Mouse (Mus musculus) limb, embryonic 11.5 days (tissue): Measurements from ENCODE around the gene Hspd1. TPM values are rescaled to one million over a fixed set of nuclear protein-coding genes. Genes with fewer than 3 reads are reported as not detected.

Experiments
- ATAC-seq: fragments of 200-750 bp; cut with Nextera tagmentation; 2 replicates; pipeline ENCODE4 v1.8.0; 2017; ENCODE audit warnings: low read depth; ENCODE audit not compliant: insufficient number of reproducible peaks, low FRiP score, low TSS enrichment
- DNase-seq: peaks from one replicate; pipeline ENCODE4 v3.0.0-alpha.2; 2015; ENCODE audit warnings: low spot score
- H3K27ac ChIP-seq: fragments of 300-500 bp; sonication (generic); replicated peaks from 2 replicates; pipeline ENCODE4 v1.5.1; 2014; ENCODE audit warnings: low read depth, mild to moderate bottlenecking, low read length
- H3K27me3 ChIP-seq: fragments of 300-500 bp; sonication (generic); 2 replicates; pipeline ENCODE4 v1.6.1; 2014; ENCODE audit warnings: mild to moderate bottlenecking, low read length, mixed read lengths; ENCODE audit not compliant: control insufficient read depth, insufficient read depth
- H3K36me3 ChIP-seq: fragments of 300-500 bp; sonication (generic); 2 replicates; pipeline ENCODE4 v1.6.1; 2014; ENCODE audit warnings: mild to moderate bottlenecking, low read length, moderate library complexity, mixed read lengths; ENCODE audit not compliant: control insufficient read depth, insufficient read depth
- H3K4me1 ChIP-seq: fragments of 300-500 bp; sonication (generic); 2 replicates; pipeline ENCODE4 v1.6.1; 2014; ENCODE audit warnings: low read length, mixed read lengths; ENCODE audit not compliant: control insufficient read depth, insufficient read depth
- H3K4me2 ChIP-seq: fragments of 300-500 bp; sonication (generic); 2 replicates; pipeline ENCODE4 v1.6.1; 2014; ENCODE audit warnings: low read depth, mild to moderate bottlenecking, moderate library complexity; ENCODE audit not compliant: severe bottlenecking
- H3K4me3 ChIP-seq: fragments of 300-500 bp; sonication (generic); 2 replicates; pipeline ENCODE4 v1.5.1; 2014; ENCODE audit warnings: low read depth, low read length
- H3K9ac ChIP-seq: fragments of 300-500 bp; sonication (generic); 2 replicates; pipeline ENCODE4 v1.6.1; 2014; ENCODE audit warnings: mild to moderate bottlenecking, low read length
- H3K9me3 ChIP-seq: fragments of 300-500 bp; sonication (generic); 2 replicates; pipeline ENCODE4 v1.6.1; 2016; ENCODE audit warnings: low read length; ENCODE audit not compliant: control insufficient read depth
- WGBS: fragments of 180-500 bp; shearing (Covaris S2); extraction: QIAGEN DNeasy Blood & Tissue Kit; methylation state at CpG from one replicate; pipeline ENCODE4 v1.1.7; 2014; 5-methylcytosine and 5-hydroxymethylcytosine counted together
- polyA plus RNA-seq: library from polyadenylated mRNA; unstranded; fragments of >200 nt; fragmentation: Nextera tagmentation; extraction: Ambion mirVana; gene quantifications from 2 replicates; pipeline ENCODE4 v1.2.1, GENCODE M21; 2014

Gene Hspd1
- polyA plus RNA-seq: 431 and 461 TPM in 2 replicates

DNA sequence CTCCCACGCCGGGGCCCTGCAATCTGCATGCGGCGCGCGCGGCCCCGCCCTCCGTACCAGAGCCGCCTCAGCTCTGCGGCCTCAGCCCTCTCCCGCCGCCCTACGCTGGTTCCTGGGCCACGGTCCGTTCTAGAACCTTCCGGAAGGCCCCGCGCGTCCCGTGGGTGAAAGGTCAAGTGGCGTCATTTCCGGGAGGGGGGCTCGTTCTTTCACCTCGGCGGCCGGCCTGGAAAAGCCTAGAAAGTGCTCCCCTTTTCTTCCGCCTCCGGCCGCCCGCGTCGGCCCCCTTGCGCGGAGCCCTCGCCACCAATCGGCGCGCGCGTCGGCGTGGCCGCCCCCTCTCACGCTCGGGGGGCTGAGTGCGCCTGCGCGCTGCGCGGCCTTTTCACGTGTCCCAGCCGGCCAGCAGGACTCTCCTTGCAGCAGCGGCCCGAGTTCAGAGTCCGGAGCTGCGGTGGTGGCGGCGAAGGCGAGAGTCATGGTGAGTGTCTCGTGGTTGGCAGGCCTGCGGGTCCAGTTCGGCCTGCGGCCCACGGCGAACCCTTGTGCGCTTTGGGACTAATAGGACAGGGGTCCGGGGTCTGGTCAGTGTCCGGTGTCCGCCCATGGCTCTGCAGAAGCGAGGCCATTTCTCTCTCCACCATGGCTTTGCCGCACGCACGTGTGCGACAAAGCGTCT lies at the start of gene Hspd1, which contains the start of gene Hspe1:
Hspd1 (minus strand) TSS at position 312 of the 679 bp plus-strand sequence.
Hspe1 (plus strand) TSS at position 201 of the 679 bp plus-strand sequence.
- H3K9ac ChIP-seq: peak within 1 kb of the TSS; percentile 93
- H3K27me3 ChIP-seq: no peaks in the 10 kb centered on the region
- H3K4me1 ChIP-seq: peaks cover 11% of the 10 kb centered on the region
- under 1% methylated on average over 55 of the region's 76 CpGs for WGBS
- peak; percentile 100 for DNase-seq
- H3K27ac ChIP-seq: peak within 1 kb of the TSS; percentile 92
- peak within 1 kb of the TSS; percentile 79 for H3K4me2 ChIP-seq
- H3K9me3 ChIP-seq: no peaks in the 10 kb centered on the region
- H3K4me3 ChIP-seq: peak within 1 kb of the TSS; percentile 97
- H3K36me3 ChIP-seq: peaks cover 14% of the 10 kb centered on the region
- ATAC-seq: peak; percentile 96

DNA sequence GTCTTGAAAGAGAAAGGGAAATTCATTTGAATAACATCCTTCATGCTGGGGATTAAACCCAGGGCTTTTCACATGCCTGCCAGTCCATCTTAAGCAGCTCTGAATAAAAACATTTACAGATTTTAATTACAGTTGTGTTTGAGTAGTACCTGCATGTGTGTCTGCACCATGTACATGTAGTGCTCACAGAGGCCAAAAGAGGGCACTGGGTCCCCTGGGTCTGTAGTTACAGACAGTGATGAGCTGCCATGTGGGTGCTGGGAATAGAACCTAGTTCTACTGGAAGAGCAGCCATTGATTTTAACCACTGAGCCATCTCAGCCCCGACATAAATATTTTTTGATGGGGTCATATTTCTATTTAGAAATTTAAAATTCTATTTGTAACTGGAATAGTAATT lies 47.8 kb upstream of the Hspd1 start:
- no peak overlapping the region for H3K4me3 ChIP-seq
- H3K36me3 ChIP-seq: peaks cover 8% of the 10 kb centered on the region; the same call in 1 of the 2 replicates

DNA sequence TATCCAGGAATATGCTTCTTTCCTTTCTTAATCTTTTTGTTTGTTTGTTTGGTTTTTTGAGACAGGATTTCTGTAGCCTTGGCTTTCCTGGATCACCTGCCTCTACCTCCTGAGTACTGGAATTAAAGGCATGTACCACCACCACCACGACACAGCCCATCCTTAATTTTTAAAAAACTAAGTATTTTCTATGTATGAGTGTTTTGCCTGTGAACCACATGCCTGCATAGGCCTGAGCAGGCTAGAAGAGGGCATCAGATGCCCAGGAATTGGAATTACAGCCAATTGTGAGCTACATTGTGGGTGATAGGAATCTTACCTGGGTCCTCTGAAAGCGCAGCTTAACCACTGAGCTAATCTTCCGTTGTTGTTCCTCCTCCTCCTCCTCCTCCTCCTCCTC lies 46.3 kb upstream of the Hspd1 start:
- no peak overlapping the region for H3K27ac ChIP-seq
- H3K4me1 ChIP-seq: peaks cover 5% of the 10 kb centered on the region; the same call in 1 of the 2 replicates
- ATAC-seq (no peak), DNase-seq (no peak)
- H3K9me3 ChIP-seq: no peaks in the 10 kb centered on the region
- H3K36me3 ChIP-seq: 0 out of 2 replicates have a peak, but pooled peaks cover 4% of the 10 kb centered on the region
- H3K27me3 ChIP-seq: no peaks in the 10 kb centered on the region
- H3K9ac ChIP-seq: no peak overlapping the region
- no peak overlapping the region for H3K4me3 ChIP-seq
- 90% methylated on average over 3 of the region's 3 CpGs for WGBS
- H3K4me2 ChIP-seq: no peak overlapping the region

More for the DNA sequence above, 47.8 kb upstream of the Hspd1 start:
- H3K4me1 ChIP-seq: peaks cover 5% of the 10 kb centered on the region; the same call in 1 of the 2 replicates
- 100% methylated on average over 1 of the region's 1 CpGs for WGBS
- ATAC-seq (no peak), DNase-seq (no peak)
- no peak overlapping the region for H3K27ac ChIP-seq
- no peak overlapping the region for H3K4me2 ChIP-seq
- H3K9me3 ChIP-seq: no peaks in the 10 kb centered on the region
- H3K9ac ChIP-seq: no peak overlapping the region
- no peaks in the 10 kb centered on the region for H3K27me3 ChIP-seq

DNA sequence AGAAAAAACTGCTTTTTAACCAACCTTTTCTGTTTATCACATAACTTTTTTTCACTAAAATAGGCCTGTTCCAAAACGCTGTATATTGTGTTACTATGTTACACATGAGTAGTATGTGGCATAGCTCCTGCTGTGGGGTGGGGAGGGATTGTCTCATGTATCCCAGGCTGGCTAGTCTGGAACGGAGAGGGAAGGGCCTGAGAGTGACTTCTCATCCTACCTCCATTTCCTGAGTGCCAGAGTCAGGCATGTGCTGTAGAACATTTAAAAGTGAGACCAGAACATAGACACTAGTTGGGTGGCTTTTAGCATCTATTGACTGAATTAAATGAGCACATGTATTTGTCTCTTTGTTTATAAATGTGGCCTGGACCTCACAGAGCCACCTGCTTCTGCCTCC lies 45.1 kb upstream of the Hspd1 start:
- H3K4me2 ChIP-seq: no peak overlapping the region
- WGBS: 86% methylated on average over 2 of the region's 2 CpGs
- H3K27me3 ChIP-seq: no peaks in the 10 kb centered on the region

DNA sequence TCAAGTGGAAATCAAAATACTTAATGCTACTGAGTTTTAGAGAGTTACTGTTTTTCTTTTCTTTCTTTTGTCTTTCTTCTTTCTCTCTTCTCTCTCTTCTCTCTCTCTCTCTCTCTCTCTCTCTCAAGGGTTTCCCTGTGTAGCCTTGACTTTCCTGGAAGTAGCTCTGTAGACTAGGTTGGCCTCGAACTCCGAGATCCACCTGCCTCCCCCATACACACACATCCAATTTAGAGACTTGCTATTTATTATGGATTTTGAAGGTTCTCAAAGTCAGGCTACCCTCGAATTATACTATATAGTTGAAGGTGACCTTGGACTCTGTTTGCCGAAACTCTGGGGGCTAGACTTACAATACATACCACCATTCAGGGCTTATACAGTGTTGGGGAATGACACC lies 44.3 kb upstream of the Hspd1 start:
- 82% methylated on average over 4 of the region's 4 CpGs for WGBS
- H3K9me3 ChIP-seq: no peaks in the 10 kb centered on the region
- no peaks in the 10 kb centered on the region for H3K27me3 ChIP-seq
- H3K9ac ChIP-seq: no peak overlapping the region
- H3K27ac ChIP-seq: no peak overlapping the region
- no peaks in the 10 kb centered on the region for H3K36me3 ChIP-seq
- ATAC-seq (no peak), DNase-seq (no peak)
- peaks cover 5% of the 10 kb centered on the region; the same call in 1 of the 2 replicates for H3K4me1 ChIP-seq
- peak overlapping the region; percentile 51 for H3K4me2 ChIP-seq
- H3K4me3 ChIP-seq: peak overlapping the region; percentile 93

More for the DNA sequence above, 45.1 kb upstream of the Hspd1 start:
- peaks cover 5% of the 10 kb centered on the region; the same call in 1 of the 2 replicates for H3K4me1 ChIP-seq
- no peak for DNase-seq
- no peak overlapping the region for H3K4me3 ChIP-seq
- no peak overlapping the region for H3K27ac ChIP-seq
- H3K9me3 ChIP-seq: no peaks in the 10 kb centered on the region
- 0 out of 2 replicates have a peak, but pooled peaks cover 4% of the 10 kb centered on the region for H3K36me3 ChIP-seq
- ATAC-seq: no peak
- no peak overlapping the region for H3K9ac ChIP-seq

DNA sequence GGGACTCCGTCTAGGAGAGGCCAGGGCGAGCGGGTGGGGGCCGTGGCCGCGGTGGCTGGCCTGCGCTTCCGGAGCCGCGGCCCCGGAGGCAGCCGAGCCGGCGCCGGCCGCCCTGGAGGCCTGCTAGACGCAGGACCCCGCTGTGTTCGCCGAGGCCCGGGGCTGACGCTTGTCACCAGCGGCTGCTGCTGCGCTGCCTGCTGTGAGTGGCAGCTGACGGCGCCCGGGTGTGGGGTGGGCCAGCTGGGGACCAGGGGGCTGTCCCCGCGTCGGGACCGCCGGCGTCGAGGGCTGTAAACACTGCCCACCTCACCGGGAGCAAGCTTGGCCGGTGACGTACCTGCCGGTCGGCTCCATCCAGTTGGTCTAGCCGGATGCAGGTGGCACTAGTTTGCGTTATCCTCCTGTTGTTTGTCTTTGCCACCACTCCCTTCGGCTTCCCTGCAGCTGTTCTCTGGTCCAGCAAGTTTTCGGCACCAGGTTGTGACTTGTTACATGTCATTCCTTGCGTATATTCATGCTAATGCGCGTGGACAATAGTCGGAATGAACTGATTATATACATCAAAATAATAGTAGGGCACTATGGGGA lies 43.5 kb upstream of the Hspd1 start:
- WGBS: under 1% methylated on average over 47 of the region's 47 CpGs
- Histone ChIP-seq H3K27ac (peak overlapping the region; percentile 96), H3K9me3 (no peaks in the 10 kb centered on the region), H3K4me1 (peaks cover 5% of the 10 kb centered on the region; the same call in 1 of the 2 replicates), H3K36me3 (no peaks in the 10 kb centered on the region), H3K9ac (peak overlapping the region; percentile 98), H3K4me3 (peak overlapping the region; percentile 93), H3K4me2 (peak overlapping the region; percentile 51), H3K27me3 (no peaks in the 10 kb centered on the region)
- ATAC-seq: no peak; the same call in 1 of the 2 replicates
- DNase-seq: peak; percentile 73

DNA sequence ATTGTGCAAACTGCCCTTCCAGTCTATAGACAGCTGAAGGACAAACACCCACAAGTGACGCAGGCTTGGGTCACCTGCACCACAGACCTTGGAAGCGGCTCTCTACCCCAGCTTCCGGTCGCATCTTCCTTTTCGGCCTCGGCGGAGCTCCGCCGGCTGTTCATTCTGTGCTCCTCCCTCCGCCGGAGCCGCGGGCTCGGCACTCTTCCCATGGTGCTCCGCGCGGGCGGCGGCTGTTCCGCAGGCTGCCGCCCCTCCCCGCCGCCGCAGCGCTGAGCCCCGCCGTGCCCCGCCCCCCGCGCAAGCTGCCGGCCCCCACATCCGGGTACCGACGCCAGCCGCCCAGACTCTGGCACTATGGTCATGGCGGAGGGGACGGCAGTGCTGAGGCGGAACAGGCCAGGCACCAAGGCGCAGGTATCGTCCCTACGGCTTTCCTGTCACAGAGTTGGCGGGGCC lies 42.9 kb upstream of the Hspd1 start, which contains the start of gene Mob4:
Mob4 (plus strand) TSS at position 289 of the 459 bp plus-strand sequence.
- 0% methylated on average over 41 of the region's 42 CpGs for WGBS
- Histone ChIP-seq H3K4me1 (peaks cover 5% of the 10 kb centered on the region; the same call in 1 of the 2 replicates), H3K36me3 (no peaks in the 10 kb centered on the region), H3K27ac (peak within 1 kb of the TSS; percentile 96), H3K9ac (peak within 1 kb of the TSS; percentile 98), H3K4me3 (peak within 1 kb of the TSS; percentile 93), H3K9me3 (no peaks in the 10 kb centered on the region), H3K27me3 (no peaks in the 10 kb centered on the region), H3K4me2 (peak within 1 kb of the TSS; percentile 62)
- DNase-seq (peak; percentile 95), ATAC-seq (peak; percentile 98)

DNA sequence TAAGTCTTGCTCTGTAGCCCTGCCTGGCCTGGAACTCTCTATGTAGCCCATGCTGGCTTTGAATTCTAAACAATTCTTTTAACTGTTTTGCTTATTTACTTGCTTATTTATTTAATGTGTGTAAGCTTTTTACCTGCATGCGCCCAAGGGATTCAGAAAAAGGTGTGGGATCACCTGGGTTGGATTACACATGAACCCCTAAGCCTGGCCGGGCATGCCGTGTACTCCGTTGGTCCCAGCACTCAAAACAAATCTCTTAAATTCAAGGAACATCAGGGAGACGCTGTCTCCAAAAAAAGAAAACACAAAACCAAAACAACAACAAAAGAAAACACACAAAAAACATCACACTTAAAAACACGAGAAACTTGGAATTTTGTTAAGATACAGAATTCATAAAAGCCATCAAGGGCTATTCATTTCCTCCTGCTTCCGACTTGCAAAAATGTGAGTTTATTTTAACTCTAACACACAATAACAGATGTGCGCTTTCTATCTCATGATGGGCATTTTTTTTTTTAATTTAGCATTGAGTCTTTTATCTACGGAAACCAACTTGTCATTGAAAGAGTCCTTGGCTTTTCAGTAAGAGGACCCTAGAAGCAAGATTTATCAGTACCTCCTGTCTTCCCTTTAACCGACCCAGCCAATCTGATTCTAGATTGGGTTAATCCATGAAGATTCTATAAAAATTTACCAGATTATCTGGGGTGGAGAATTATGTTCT lies 42.3 kb upstream of the Hspd1 start:
- no peaks in the 10 kb centered on the region for H3K36me3 ChIP-seq
- DNase-seq (no peak), ATAC-seq (no peak)
- no peaks in the 10 kb centered on the region for H3K27me3 ChIP-seq
- H3K27ac ChIP-seq: peak overlapping the region; percentile 96; the same call in 1 of the 2 replicates
- H3K9me3 ChIP-seq: no peaks in the 10 kb centered on the region
- H3K4me2 ChIP-seq: peak overlapping the region; percentile 62
- peak overlapping the region; percentile 93 for H3K4me3 ChIP-seq
- peaks cover 5% of the 10 kb centered on the region; the same call in 1 of the 2 replicates for H3K4me1 ChIP-seq
- 72% methylated on average over 10 of the region's 10 CpGs for WGBS
- peak overlapping the region; percentile 37; the same call in 1 of the 2 replicates for H3K9ac ChIP-seq
